Mouse (Mus musculus): ENCODE measurements around the gene Sec16a. TPM values are rescaled to one million over a fixed set of nuclear protein-coding genes. Genes with fewer than 3 reads are reported as not detected.

Sec16a gene
- polyA plus RNA-seq, 1 experiment from 2014 or later, result 8.8 TPM

DNA sequence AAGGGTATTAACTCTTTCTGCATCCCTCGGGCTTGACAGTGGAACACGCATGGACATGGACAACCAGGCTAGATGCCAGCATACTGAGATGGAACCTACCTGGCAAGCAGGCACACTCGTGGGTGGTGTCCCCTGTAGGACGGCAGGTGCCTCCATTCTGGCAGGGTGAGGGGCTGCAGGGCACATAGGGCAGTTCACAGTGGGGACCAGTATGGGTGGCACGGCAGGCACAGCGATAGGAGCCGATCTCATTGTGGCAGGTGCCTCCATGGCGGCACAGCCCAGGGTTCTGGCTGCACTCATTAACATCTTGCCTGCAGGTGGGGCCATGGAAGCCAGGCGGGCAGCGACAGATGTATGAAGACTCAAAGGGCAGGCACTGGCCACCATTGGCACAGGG is 39.2 kb upstream of the Sec16a start:
- H3K9ac ChIP-seq, result no peak overlapping the region
- H3K4me2 ChIP-seq, result no peak overlapping the region
- no peak for ATAC-seq (ENCODE audit: insufficient read depth)
- WGBS (ENCODE audit: insufficient replicate concordance), result 72% methylated on average over 10 of the region's 10 CpGs
- H3K4me3 ChIP-seq (replicated peaks), result no peak overlapping the region
- H3K9me3 ChIP-seq (replicated peaks), result no peaks in the 10 kb centered on the region
- H3K4me1 ChIP-seq (replicated peaks), result peaks cover 76% of the 10 kb centered on the region
- H3K36me3 ChIP-seq (replicated peaks), result peaks cover 23% of the 10 kb centered on the region
- H3K27ac ChIP-seq (replicated peaks), result peak overlapping the region; percentile 77; the same call in 1 of the 2 replicates
- no peaks in the 10 kb centered on the region for H3K27me3 ChIP-seq

DNA sequence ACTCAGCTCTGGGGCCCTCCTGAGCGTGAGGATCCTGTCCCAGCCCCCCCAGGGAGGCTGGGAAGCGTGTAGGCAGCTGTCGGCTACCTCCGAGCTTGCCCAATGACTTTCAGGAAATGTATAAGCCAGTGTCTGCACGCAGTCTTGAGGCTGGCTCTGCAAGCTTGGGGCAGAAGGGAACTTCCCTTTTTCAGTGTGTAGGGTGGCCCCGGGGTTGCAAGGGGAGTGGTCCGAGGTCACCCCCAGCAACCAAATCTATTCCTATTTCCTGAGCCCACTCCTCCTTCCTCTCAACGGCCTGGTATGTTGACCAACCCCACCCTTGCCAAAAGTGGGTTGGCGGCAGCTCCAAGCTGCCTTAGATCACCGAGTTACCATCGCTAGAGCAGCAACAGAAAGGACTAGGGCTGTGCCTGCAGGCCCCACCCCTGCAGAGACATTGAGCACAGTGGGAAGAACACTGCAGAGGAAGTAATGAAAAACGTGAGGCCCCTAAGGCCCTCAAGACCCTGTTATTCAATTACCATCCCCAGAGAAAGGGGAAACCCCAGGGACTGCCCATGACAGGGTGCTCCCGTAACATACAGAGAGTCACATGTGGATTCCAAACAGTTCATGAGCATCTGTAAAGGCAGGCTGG is 38.3 kb upstream of the Sec16a start:
- peak; percentile 51 for ATAC-seq (ENCODE audit: insufficient read depth)
- Histone ChIP-seq H3K4me2 (peak overlapping the region; percentile 15; the same call in 1 of the 2 replicates), H3K4me1 (replicated peaks) (peaks cover 69% of the 10 kb centered on the region), H3K9ac (no peak overlapping the region), H3K36me3 (replicated peaks) (peaks cover 31% of the 10 kb centered on the region), H3K27ac (replicated peaks) (peak overlapping the region; percentile 77), H3K4me3 (replicated peaks) (no peak overlapping the region), H3K9me3 (replicated peaks) (no peaks in the 10 kb centered on the region), H3K27me3 (no peaks in the 10 kb centered on the region; the same call in 1 of the 2 replicates)
- WGBS (ENCODE audit: insufficient replicate concordance), result 6% methylated on average over 13 of the region's 13 CpGs

- 44% methylated on average over 3 of the region's 3 CpGs for WGBS (ENCODE audit: insufficient replicate concordance)
- peak overlapping the region; percentile 77 for H3K27ac ChIP-seq (replicated peaks)
- peak overlapping the region; percentile 23; the same call in 1 of the 2 replicates for H3K4me2 ChIP-seq
- H3K4me1 ChIP-seq (replicated peaks), result peaks cover 65% of the 10 kb centered on the region
- no peaks in the 10 kb centered on the region; the same call in 1 of the 2 replicates for H3K27me3 ChIP-seq
- peaks cover 36% of the 10 kb centered on the region for H3K36me3 ChIP-seq (replicated peaks)
- no peak overlapping the region for H3K9ac ChIP-seq
- no peaks in the 10 kb centered on the region for H3K9me3 ChIP-seq (replicated peaks)
- ATAC-seq (ENCODE audit: insufficient read depth), result no peak
- no peak overlapping the region for H3K4me3 ChIP-seq (replicated peaks)
Observed at GRCm38 (mm10) chr2:26482824-26483223, 37.8 kb upstream of the Sec16a start.

- no peak overlapping the region for H3K4me3 ChIP-seq (replicated peaks)
- H3K27ac ChIP-seq (replicated peaks), result peak overlapping the region; percentile 77; the same call in 1 of the 2 replicates
- peaks cover 57% of the 10 kb centered on the region for H3K4me1 ChIP-seq (replicated peaks)
- WGBS (ENCODE audit: insufficient replicate concordance), result 50% methylated on average over 10 of the region's 10 CpGs
- peak; percentile 47 for ATAC-seq (ENCODE audit: insufficient read depth)
- H3K4me2 ChIP-seq, result peak overlapping the region; percentile 23
- no peaks in the 10 kb centered on the region; the same call in 1 of the 2 replicates for H3K27me3 ChIP-seq
- no peaks in the 10 kb centered on the region for H3K9me3 ChIP-seq (replicated peaks)
- no peak overlapping the region for H3K9ac ChIP-seq
- peaks cover 43% of the 10 kb centered on the region for H3K36me3 ChIP-seq (replicated peaks)
Observed at GRCm38 (mm10) chr2:26481724-26482495, 36.9 kb upstream of the Sec16a start.

- H3K4me2 ChIP-seq, result no peak overlapping the region
- no peak overlapping the region for H3K27ac ChIP-seq (replicated peaks)
- 77% methylated on average over 12 of the region's 12 CpGs for WGBS (ENCODE audit: insufficient replicate concordance)
Observed at GRCm38 (mm10) chr2:26480911-26481310, 35.9 kb upstream of the Sec16a start.

GRCm38 (mm10) chr2:26478685-26479205 is 33.7 kb upstream of the Sec16a start:
- no peaks in the 10 kb centered on the region for H3K9me3 ChIP-seq (replicated peaks)
- peaks cover 35% of the 10 kb centered on the region for H3K4me1 ChIP-seq (replicated peaks)
- WGBS (ENCODE audit: insufficient replicate concordance), result 47% methylated on average over 2 of the region's 2 CpGs
- H3K36me3 ChIP-seq (replicated peaks), result peaks cover 49% of the 10 kb centered on the region
- no peak overlapping the region for H3K27ac ChIP-seq (replicated peaks)
- no peak overlapping the region for H3K4me2 ChIP-seq
- ATAC-seq (ENCODE audit: insufficient read depth), result no peak
- H3K9ac ChIP-seq, result no peak overlapping the region
- H3K27me3 ChIP-seq, result no peaks in the 10 kb centered on the region; the same call in 1 of the 2 replicates
- no peak overlapping the region for H3K4me3 ChIP-seq (replicated peaks)

More at GRCm38 (mm10) chr2:26480911-26481310, 35.9 kb upstream of the Sec16a start:
- Histone ChIP-seq H3K9ac (no peak overlapping the region), H3K4me1 (replicated peaks) (peaks cover 51% of the 10 kb centered on the region), H3K36me3 (replicated peaks) (peaks cover 47% of the 10 kb centered on the region), H3K4me3 (replicated peaks) (no peak overlapping the region), H3K9me3 (replicated peaks) (no peaks in the 10 kb centered on the region), H3K27me3 (no peaks in the 10 kb centered on the region; the same call in 1 of the 2 replicates)
- ATAC-seq (ENCODE audit: insufficient read depth), result no peak

- H3K4me3 ChIP-seq (replicated peaks), result no peak overlapping the region
- H3K27me3 ChIP-seq, result no peaks in the 10 kb centered on the region; the same call in 1 of the 2 replicates
- H3K27ac ChIP-seq (replicated peaks), result no peak overlapping the region
- no peak overlapping the region for H3K9ac ChIP-seq
- no peaks in the 10 kb centered on the region for H3K9me3 ChIP-seq (replicated peaks)
- 77% methylated on average over 7 of the region's 7 CpGs for WGBS (ENCODE audit: insufficient replicate concordance)
- peaks cover 28% of the 10 kb centered on the region for H3K4me1 ChIP-seq (replicated peaks)
- no peak for ATAC-seq (ENCODE audit: insufficient read depth)
- H3K4me2 ChIP-seq, result no peak overlapping the region
- peaks cover 58% of the 10 kb centered on the region for H3K36me3 ChIP-seq (replicated peaks)
Observed at GRCm38 (mm10) chr2:26477911-26478310, 32.9 kb upstream of the Sec16a start.

- no peak overlapping the region for H3K9ac ChIP-seq
Observed at GRCm38 (mm10) chr2:26475505-26476430, 30.8 kb upstream of the Sec16a start.

DNA sequence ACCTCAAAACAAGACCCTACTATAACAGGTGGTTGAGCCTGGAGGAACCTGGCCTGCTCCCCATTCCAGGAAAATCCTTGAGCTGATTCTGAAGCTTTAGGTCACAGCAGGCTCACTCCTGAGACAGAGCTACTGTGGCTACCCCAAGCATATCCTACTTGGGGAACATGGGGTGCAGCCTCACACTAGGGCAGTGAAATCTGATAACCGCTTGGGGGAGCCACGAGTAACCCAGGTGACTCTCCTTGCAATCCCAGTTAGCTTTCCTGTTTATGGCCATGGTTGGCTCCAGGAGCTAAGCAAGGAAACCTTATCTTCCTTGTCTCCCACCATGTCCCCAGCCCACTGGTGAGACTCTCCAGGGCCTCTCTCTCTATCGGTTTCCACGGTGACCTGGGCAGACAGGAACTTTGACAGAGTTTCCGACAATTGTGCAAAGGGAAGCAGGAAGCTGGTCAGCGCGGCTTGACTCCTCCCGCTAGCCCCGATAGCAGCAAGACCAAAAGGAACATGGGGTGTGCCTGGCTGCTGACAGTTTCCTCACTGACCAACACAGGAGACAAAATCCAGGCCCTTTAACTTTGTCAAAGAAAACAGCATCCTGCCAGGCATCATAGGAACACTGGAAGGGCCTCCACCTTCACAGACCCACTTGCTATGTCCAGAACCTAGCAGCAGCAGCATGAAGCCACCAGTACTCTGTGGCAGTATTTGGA is 29.9 kb upstream of the Sec16a start:
- H3K4me1 ChIP-seq (replicated peaks), result peaks cover 14% of the 10 kb centered on the region
- no peak overlapping the region for H3K9ac ChIP-seq
- H3K36me3 ChIP-seq (replicated peaks), result peaks cover 80% of the 10 kb centered on the region
- peak overlapping the region; percentile 30 for H3K4me2 ChIP-seq
- H3K9me3 ChIP-seq (replicated peaks), result no peaks in the 10 kb centered on the region
- peak; percentile 39 for ATAC-seq (ENCODE audit: insufficient read depth)
- peak overlapping the region; percentile 64; the same call in 1 of the 2 replicates for H3K27ac ChIP-seq (replicated peaks)
- H3K4me3 ChIP-seq (replicated peaks), result peak overlapping the region; percentile 24; the same call in 1 of the 2 replicates
- no peaks in the 10 kb centered on the region; the same call in 1 of the 2 replicates for H3K27me3 ChIP-seq
- 16% methylated on average over 9 of the region's 9 CpGs for WGBS (ENCODE audit: insufficient replicate concordance)

More at GRCm38 (mm10) chr2:26475505-26476430, 30.8 kb upstream of the Sec16a start:
- ATAC-seq (ENCODE audit: insufficient read depth), result no peak
- Histone ChIP-seq H3K4me3 (replicated peaks) (peak overlapping the region; percentile 23), H3K36me3 (replicated peaks) (peaks cover 77% of the 10 kb centered on the region), H3K27ac (replicated peaks) (peak overlapping the region; percentile 64), H3K4me2 (peak overlapping the region; percentile 30), H3K27me3 (no peaks in the 10 kb centered on the region; the same call in 1 of the 2 replicates), H3K9me3 (replicated peaks) (no peaks in the 10 kb centered on the region), H3K4me1 (replicated peaks) (peaks cover 14% of the 10 kb centered on the region)
- 45% methylated on average over 13 of the region's 13 CpGs for WGBS (ENCODE audit: insufficient replicate concordance)

Measured in liver, embryonic 15.5 days (tissue).